Mouse (Mus musculus): ENCODE data around the gene Cep350.

Gene Cep350

DNA sequence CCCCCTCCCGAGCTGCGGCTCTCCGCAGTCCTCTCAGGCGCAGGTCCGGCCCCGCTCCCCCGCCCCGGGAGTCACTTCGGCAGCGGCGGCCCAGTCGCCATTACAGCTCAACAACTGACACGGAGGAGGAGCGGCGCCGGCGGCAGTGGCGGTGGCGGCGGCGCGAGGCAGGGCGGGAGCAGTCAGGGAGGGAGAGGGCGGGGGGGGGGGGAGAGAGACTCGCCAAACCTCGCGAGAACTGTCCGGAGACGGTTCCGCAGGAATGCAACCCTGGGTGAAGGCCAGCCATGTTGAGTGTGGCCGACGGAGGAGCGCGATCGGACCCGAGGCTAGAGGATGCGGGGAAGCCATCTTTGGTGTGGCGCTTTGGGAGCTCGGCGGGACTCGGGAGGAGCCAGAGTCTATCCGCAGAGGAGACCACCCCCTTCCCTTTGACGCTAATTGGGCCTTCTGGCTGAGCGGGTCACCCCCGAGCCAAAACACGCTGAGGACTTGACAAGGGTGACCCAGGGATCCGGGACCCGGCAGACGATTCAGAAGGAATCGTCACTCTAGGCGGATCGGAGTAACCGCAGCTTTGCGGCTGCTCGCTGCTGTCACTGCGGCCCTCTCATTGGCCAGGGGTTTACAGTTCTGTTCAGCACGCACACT lies at the start of gene Cep350:
TSS of gene Cep350 (minus strand) at position 188 of the 651 bp plus-strand sequence.
- DNase-seq (ENCODE audit: low read depth, low spot score), result peak; percentile 90

DNA sequence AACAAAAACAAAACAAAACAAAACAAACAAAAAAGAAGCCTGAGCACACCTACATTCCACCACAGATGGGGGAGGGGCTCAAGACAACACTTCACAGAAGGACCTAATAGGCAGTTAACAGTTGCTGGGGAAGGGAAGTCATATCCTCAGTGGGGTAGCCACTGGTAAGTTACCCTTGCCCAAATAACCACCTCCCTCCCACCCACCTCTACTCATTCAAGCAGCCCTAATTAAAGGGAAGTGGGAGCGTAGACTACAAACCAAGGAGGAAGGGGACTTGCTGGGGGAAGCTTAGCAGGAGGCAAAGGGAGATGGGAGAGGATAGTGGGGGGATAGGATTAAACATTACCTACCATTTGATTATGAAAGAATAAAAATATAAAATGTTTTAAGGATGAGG lies 47.3 kb upstream of the Cep350 start:
- no peak for DNase-seq (ENCODE audit: low read depth, low spot score)

DNA sequence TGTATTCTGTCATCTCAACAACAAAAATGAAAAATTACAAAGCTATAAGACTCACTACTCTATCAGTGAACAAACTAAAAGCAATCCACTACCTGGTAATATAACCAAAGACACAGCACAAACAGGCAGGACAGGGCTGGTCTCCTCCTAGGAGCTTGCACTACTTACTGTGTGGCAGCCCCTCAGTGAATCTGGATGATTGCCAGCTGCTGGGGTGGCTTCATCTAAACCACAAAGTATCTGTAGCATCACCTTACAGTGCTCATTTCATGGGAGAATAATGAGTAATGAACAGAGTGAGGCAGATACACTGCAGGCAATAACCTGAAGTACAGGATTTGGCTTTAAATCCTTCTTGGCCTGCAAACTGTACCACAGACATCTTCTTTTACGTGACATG lies 46.7 kb upstream of the Cep350 start:
- DNase-seq (ENCODE audit: low read depth, low spot score), result no peak

DNA sequence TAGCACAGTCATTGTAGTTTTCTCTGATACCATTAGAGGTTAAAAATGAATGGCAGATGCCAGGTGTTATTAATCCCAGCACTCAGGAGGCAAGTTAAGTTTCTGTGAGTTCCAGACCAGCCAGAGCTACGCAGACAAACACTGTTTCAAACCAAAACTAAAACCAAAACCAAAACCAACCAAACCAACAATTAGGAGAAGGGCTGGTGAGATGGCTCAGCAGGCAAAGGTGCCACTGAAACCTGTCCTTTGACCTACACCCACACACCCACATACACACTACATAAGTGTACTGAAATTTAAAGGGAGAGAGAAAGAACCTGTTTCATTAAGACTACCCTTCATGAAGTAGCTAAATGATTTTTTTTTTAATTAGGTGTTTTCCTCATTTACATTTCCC lies 35.9 kb upstream of the Cep350 start:
- no peak for DNase-seq (ENCODE audit: low read depth, low spot score)

DNA sequence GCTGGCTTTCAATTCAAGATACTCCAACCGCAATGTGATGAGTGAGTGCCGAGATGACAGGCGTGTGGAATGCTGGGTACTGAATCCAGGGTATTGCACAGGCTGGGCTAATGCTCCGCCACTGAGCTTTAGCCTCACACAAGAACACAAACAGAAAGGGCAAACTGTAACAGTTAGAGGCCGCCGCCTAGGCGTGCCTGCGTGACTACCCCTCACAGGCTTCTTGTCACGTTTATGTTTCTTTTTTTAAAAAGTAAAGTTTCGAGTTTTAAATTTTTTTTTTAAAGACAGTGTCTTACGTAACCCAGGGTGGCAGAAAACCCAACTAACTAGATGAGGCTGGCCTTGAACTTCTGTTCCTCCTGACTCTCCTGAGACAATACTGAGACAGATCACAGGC lies 32.9 kb upstream of the Cep350 start:
- DNase-seq (ENCODE audit: low read depth, low spot score), result no peak

DNA sequence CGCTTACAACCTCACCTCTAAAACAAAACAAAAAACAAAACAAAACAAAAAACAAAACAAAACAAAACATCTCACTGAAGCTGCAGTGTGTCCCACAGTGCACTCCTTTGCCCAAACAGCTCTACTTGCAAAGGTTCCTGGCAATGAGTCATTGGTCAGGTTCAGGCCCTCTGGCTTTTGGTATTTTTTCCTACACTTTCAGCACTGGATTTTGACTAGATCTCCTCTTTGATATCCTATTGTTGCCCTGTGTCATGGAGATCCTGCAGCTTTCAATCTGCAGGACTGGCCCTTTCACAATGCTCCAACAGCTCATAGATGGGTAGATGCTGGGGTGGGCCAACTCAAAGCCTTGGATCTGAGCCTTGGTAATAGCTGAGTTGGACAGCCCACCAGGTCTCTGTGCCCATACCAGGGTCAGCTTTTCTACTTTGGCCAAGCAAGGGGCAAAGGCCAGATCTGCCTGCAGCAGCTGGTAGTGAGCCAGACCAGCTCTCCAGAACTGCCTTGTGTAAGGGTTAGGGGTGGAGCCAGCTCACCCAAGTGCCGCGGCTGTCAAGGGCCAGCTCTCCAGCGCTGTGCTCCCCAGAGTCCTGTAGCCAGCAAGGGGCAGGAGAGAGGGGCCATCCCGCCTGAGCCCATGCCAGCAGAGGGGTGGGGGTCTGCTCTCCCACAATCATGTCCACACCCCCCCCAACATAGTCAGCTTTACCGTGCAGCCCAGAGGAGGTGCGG lies 30.3 kb upstream of the Cep350 start:
- DNase-seq (ENCODE audit: low read depth, low spot score), result no peak

DNA sequence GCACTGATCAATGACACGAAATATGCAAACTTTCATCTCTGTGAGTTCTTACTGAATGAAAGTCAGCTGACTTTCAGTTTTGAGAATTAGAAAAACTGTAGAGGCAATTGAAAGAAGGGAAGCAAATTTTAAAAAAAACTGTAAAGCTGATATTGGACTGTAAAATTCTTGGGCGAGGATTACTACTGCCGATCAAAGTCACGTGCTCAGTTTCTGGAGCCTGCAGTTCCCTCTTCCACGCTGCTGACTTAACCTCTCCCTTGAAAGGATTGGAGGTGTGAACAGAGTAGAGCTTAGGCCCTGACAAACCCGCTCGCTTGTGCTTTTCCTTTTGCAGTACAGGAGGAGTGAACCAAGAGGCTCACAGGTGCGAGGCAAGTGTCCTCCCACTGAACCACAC lies 29.3 kb upstream of the Cep350 start:
- no peak for DNase-seq (ENCODE audit: low read depth, low spot score)

DNA sequence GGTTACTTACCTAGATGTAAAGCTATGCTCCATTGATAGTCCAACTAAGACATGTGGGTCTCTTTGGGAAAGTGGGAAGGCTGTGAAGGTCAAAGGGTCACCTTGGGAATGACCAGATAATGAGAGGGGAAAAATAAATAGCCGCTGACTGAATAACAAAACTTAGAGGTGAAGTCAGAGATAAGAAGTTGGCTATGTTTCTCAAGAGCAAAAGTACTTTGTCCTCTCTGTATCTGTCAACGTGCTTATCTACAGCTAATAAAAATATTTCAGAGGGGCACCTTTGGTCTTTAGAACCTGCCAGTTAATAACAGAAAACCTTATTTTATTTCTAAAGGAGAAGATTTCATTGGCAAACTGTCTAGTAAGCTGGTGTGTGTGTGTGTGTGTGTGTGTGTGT lies 22.6 kb upstream of the Cep350 start:
- no peak for DNase-seq (ENCODE audit: low read depth, low spot score)

DNA sequence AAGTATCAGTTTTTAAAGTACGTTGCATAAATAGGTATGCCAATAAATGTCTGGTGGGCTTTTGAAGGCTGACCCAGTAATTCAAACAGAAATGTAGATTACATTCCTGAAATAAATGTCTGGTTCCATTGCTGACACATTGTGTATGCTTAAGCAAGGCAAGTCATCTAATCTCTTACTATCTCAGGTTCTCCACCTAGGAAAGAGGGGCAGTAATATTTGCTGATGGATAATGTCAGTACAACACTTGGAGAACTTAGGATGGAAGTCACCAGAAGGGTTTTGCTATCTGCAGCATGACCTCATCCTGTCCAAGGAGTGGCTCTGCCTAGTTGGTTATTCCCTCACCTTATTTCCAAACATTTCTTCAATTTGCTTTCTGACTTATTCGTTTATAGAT lies 21.5 kb upstream of the Cep350 start:
- no peak for DNase-seq (ENCODE audit: low read depth, low spot score)

DNA sequence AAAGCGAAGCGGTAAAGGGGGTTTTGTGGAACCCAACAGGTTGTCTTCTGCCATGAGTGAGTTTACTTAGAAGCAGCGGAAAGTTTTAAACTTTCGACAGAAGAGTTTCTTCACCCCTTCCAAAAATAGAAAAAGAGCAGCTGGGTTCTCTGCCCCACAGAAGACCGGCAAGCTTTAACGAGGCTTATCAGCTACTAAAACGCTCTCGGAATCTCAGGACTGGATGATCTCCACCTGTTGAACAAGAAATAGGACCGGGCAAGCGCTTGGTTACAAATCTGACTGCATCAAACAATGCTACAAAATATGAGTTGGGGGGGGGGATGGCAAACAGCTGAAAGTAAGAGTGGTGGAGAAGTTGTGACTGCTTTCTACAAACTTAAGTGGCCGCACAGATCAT lies 17.3 kb upstream of the Cep350 start:
- DNase-seq (ENCODE audit: low read depth, low spot score), result no peak

DNA sequence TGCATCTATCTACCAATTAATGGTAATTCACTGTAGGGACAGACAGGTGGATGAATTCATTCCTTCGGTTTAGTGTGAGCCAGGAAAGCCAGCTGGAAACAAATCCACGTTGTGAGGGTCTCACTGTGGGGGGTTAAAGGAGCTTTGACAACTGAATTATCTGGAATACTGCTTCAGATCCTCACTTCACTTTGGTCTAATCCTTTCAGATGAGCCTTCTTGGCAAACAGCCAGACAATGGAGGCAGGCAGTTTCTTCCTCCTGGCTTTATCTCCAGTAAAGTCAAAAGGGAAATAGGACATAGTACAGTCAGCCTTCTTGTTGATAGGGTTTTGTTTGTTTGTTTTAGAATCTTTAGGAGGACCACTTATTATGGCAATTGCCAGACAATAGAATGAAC lies 16.3 kb upstream of the Cep350 start:
- no peak for DNase-seq (ENCODE audit: low read depth, low spot score)

DNA sequence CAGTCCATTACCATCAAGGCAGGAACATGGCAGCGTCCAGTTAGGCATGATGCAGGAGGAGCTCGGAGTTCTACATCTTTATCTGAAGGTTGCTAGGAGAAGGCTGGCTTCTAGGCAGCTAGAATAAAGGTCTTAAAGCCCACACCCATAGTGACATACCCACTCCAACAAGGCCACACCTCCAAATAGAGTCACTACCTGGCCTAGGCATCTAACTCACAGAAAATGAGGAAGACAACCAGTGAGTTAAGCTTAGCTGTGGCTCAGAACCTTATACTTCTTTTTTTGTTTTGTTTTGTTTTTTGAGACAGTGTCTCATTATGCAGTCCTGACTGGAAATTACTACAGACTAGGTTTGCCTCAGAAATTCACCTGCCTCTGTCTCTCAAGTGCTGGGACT lies 14.6 kb upstream of the Cep350 start:
- DNase-seq (ENCODE audit: low read depth, low spot score), result no peak

DNA sequence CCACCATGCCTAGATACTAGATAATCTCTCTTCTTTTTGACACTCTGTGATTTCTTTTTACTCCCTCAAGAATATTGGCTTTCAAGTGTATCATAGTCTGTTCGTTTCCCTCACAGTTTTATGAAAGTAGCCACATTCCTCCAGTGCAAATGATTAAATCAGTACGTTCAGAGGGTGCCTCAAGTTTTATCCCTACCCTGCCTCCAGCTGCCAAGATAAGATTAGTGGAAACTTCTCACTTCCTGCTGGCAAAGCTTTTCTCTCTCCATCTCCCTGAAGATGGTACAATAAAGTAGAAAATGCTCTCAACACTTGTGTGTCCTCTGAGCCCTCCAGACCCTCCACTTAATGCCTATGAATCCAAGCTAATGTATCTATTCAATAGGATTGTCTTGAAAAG lies 1.9 kb upstream of the Cep350 start:
- no peak for DNase-seq (ENCODE audit: low read depth, low spot score)

DNA sequence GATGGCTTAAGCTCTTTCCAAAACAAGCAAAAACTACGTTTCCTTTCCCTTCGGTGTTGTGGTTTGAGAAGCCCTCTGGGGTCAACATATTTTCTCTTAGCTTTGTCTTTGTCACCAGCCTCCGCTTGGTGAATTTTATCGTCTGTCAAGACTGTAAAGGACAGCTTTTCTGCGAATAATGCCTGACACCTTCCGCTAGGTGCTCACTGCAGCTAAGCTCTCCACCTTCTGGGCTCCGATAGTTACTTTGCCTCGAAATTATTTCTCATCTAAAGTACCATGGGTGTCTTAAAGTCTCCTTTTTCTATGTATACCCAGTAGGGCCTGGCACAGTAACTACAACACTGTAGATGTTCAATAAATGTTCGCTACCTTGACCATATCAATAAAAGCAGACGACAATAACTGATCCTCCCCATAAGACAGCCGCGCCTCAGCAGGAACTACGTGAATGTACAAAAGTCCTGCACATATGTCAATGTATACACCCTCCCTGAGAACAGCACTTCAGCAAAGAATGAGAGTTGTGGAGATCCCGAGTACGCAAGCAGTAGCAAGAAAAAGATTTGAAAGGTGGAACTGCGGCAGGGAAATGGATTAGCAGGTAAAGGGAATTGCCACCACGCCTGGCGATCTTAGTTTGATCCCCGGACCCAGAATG lies 794 bp upstream of the Cep350 start:
- DNase-seq (ENCODE audit: low read depth, low spot score), result no peak

DNA sequence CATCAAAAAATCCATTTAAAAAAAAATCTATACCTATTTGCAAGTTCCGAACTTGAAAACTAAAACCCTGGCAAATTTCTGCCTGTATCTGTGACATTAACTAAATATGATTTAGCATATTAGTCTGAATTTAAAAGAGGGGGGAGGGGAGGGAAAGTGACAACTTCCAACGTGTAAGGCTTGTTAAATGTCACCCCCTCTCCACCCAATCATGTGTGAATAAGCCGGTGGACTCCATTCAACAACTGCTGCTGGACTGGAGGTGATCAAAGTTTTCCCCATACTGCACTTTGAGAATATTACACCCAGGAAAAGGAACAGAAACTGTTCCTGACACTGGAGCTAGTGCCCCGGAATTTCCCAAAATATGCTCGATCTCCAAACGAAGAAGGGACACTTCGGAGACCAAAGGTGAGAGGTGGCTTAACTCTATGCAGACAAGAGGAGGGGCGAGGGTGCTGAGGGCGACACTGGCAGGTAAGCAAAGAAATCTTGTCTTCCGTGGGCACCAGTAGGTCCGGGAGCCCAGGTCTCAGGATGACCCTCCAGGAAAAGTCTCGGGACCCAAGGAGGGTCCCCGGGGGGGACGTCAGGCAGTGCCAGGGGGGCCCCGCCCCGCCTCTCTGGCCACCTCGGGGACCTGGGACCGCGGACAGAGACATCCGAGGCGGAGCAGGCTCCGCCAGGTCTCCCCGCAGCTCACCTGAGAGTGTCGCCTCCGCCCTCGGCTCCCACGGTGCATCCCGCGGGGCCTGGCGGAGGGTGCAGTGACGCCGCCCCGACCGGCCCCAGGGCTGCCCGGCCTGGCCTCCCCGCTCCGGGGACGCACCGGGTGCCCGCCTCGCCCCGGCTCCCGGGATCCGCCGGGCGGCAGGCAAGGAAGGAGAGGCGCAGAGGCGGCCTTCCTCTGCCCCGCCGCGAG lies 648 bp downstream of the Cep350 start:
- no peak for DNase-seq (ENCODE audit: low read depth, low spot score)

DNA sequence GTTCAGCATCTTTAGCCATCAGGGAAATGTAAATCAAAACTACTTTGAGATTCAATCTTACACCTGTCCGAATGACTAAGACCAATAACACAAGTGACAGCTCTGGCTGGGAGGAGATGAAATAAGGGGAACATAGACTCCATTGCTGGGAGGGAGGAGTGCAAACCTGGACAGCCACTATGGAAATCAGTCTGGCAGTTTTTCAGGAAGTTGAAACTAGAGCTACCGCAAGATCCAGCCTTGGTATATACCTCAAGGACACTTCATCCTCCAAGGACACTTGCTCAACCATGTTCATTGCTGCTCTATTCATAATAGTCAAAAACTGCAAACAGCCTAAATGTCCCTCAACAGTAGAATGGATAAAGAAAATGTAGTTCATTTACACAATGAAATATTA lies 23.9 kb downstream of the Cep350 start:
- DNase-seq (ENCODE audit: low read depth, low spot score), result no peak

DNA sequence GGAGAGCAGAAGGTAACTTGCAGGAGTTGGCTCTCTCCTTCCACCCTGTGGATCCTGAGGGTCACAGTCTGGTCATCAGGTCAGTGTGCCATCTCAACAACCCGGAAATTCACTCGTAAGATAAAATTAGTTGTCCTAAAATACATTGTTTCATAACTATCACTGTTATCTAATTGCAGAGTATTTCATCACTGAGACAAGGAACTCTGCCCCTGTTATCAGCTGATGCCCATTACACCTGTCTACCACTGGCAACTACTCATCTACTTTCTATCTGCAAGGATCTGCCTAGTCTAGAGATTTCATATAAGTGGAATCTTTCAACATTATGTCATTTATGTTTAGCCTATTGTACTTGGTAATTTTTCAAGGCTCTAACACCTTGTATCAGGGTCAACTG lies 28.7 kb downstream of the Cep350 start:
- no peak for DNase-seq (ENCODE audit: low read depth, low spot score)

DNA sequence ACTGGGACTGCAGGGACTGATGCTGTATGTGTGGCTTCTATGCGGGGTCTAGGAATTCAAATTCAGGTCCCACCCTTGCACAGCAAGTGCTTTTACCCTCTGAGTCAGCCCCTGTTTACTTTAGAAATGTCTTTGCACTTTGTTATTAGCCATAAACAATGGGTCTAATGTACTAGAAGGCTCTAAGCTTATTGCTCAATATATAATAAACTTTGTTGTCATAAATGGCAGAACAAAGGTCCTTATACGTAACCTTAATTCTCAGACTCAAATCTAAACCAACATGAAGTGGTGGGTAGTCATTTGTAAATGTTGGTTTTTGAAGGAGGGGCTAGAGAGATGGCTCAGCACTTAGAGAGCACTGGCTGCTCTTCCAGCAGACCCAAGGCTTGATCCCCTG lies 35.6 kb downstream of the Cep350 start:
- no peak for DNase-seq (ENCODE audit: low read depth, low spot score)

DNA sequence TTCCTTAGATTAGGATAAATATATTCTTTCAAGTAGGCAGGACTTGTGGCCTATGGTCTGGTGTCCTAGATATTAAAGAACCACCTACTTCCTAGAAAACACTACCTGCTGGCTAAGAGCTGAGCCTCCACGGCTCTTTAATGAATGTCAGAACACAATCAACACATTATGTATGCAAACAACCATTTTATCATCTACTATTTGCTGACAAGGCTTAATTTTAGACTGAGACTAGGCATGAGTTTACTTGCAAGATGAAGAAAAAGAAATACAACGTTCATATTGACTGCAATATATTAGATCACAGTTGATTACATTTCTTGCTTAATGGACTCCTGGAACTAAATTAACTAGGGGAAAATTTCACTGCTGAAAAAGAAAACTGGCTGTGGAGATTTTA lies 38.4 kb downstream of the Cep350 start:
- no peak for DNase-seq (ENCODE audit: low read depth, low spot score)

DNA sequence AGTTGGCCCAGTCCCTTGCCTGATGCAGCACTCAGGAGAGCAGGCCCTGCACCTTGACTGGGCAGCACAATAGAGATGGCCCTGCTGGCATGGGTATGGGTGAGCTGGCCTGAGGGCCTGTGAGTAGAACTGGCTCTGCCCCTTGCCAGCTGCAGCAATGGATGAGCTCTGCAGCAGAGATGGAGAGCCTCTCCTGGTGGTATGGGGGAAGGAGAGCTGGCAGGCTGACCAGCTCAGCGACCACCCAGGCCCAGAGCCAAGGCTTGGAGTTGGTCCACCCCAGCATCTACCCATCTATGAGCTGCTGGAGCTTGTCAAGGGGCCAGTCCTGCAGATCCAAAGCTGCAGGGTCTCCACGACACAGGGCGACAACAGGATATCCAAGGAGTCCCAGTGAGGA lies 69.5 kb downstream of the Cep350 start:
- DNase-seq (ENCODE audit: low read depth, low spot score), result no peak

DNA sequence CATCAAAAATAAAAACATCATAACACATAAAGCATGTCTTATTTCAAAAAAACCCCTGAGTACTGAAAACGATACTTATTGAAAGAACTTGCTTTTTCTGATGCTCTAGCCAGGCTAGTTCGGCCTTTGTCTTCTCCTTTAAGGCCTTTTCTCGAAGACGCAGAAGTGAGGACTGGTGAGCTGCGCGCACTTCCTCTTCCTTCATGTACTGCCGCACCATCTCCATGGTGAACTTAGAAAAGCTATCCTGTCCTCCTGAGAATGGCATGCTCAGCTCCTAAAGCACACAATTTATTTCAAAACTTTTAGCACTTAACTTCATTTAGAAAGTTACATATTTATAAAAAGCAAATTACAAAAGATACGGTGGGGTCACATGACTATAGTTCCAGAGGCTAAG lies 71.7 kb downstream of the Cep350 start:
- DNase-seq (ENCODE audit: low read depth, low spot score), result no peak

DNA sequence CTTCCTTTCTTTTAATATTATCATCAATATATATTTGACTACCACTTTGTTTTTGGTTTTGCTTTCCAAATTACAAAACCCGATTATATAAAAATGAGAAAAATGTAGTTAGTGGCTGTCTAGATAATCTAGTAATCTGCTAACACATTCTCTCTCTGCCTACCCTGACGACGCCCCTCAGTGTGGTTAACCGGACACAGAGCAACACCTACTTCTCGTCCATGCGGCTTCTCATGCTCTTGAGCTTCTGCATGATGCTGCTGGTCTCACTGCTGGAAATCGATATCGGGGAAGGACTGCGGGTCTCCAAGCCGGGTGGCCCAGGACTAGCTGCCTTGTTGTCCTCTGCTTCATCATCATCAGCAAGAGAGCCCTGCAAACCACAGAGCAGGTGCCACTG lies 78.7 kb downstream of the Cep350 start:
- no peak for DNase-seq (ENCODE audit: low read depth, low spot score)
